Mouse (Mus musculus) lung, adult 2 months (tissue): ENCODE data around the gene Elmo3. TPM values are rescaled to one million over a fixed set of nuclear protein-coding genes. Genes with fewer than 3 reads are reported as not detected.

Source experiments
- DNase-seq: peaks from one replicate; pipeline ENCODE4 v3.0.0; 2022
- H3K4me1 ChIP-seq: fragments of 200-500 bp; 2 replicates; pipeline ENCODE4 v1.6.1; 2011; ENCODE audit warnings: low read length; ENCODE audit not compliant: control insufficient read depth, insufficient read depth
- H3K4me3 ChIP-seq: fragments of 200-500 bp; replicated peaks from 2 replicates; pipeline ENCODE3; 2011; ENCODE audit warnings: low read depth, mild to moderate bottlenecking, control low read depth, low read length; ENCODE audit errors: extremely low read depth
- CTCF ChIP-seq: fragments of 200-500 bp; IDR thresholded peaks from 2 replicates; pipeline ENCODE4 v1.5.1; 2011; ENCODE audit warnings: mild to moderate bottlenecking, low read length, control low read depth; ENCODE audit not compliant: insufficient read depth
- POLR2A ChIP-seq: fragments of 200-500 bp; IDR thresholded peaks from 2 replicates; pipeline ENCODE4 v1.6.1; 2011; ENCODE audit warnings: low read depth, mild to moderate bottlenecking, control low read depth, low read length, borderline replicate concordance; ENCODE audit errors: extremely low read depth
- WGBS: fragments of 180-500 bp; shearing (Covaris S2); methylation state at CpG from one replicate; pipeline ENCODE4 v1.1.7; 2018; 5-methylcytosine and 5-hydroxymethylcytosine counted together
- polyA plus RNA-seq: library from polyadenylated mRNA; depleted of rRNA; stranded (reverse); fragments of >200 nt; gene quantifications from 2 replicates; pipeline ENCODE4 v1.2.3, GENCODE M21; 2012

Elmo3 gene
- polyA plus RNA-seq, 1 experiment = 50.3 TPM

GRCm38 (mm10) chr8:105338992-105339391, 33.6 kb downstream of the Elmo3 start:
- H3K4me1 ChIP-seq = peaks cover 27% of the 10 kb centered on the region
- no peak for DNase-seq

GRCm38 (mm10) chr8:105339886-105340635, 34.7 kb downstream of the Elmo3 start:
- DNase-seq = peak; percentile 77
- Histone ChIP-seq H3K4me1 (peaks cover 33% of the 10 kb centered on the region), H3K4me3 (no peak overlapping the region)
- TF ChIP-seq POLR2A (peak; percentile 35; the same call in 1 of the 2 replicates), CTCF (no peak)
- 23% methylated on average over 6 of the region's 6 CpGs for WGBS

More at GRCm38 (mm10) chr8:105338992-105339391, 33.6 kb downstream of the Elmo3 start:
- TF ChIP-seq POLR2A (no peak), CTCF (no peak)
- H3K4me3 ChIP-seq = no peak overlapping the region
- WGBS = 36% methylated on average over 4 of the region's 4 CpGs

- no peak overlapping the region for H3K4me3 ChIP-seq
- H3K4me1 ChIP-seq = peaks cover 40% of the 10 kb centered on the region
- 40% methylated on average over 8 of the region's 8 CpGs for WGBS
- peak; percentile 52 for DNase-seq
- TF ChIP-seq POLR2A (no peak), CTCF (no peak)
Measured at GRCm38 (mm10) chr8:105341399-105341798, 36.0 kb downstream of the Elmo3 start.

- DNase-seq = no peak
- TF ChIP-seq CTCF = no peak
- no peak for TF ChIP-seq POLR2A
- no peak overlapping the region for H3K4me3 ChIP-seq
- peaks cover 40% of the 10 kb centered on the region for H3K4me1 ChIP-seq
- 59% methylated on average over 4 of the region's 4 CpGs for WGBS
Measured at GRCm38 (mm10) chr8:105342768-105343167, 37.4 kb downstream of the Elmo3 start.

- no peak for TF ChIP-seq POLR2A
- peak; percentile 37 for DNase-seq
- H3K4me1 ChIP-seq = peaks cover 40% of the 10 kb centered on the region
- H3K4me3 ChIP-seq = no peak overlapping the region
- WGBS = 43% methylated on average over 8 of the region's 8 CpGs
Measured at GRCm38 (mm10) chr8:105343791-105344574, 38.6 kb downstream of the Elmo3 start.

- peak; percentile 44 for DNase-seq
- peaks cover 29% of the 10 kb centered on the region for H3K4me1 ChIP-seq
- no peak for TF ChIP-seq POLR2A
- no peak for TF ChIP-seq CTCF
- 11% methylated on average over 7 of the region's 7 CpGs for WGBS
- peak overlapping the region; percentile 28 for H3K4me3 ChIP-seq
Measured at GRCm38 (mm10) chr8:105345061-105345975, 39.9 kb downstream of the Elmo3 start.

- peak; percentile 86 for DNase-seq
- Histone ChIP-seq H3K4me3 (peak overlapping the region; percentile 92), H3K4me1 (peaks cover 17% of the 10 kb centered on the region)
- TF ChIP-seq CTCF (no peak), POLR2A (peak; percentile 41; the same call in 1 of the 2 replicates)
- 3% methylated on average over 34 of the region's 34 CpGs for WGBS
Measured at GRCm38 (mm10) chr8:105346611-105347427, 41.4 kb downstream of the Elmo3 start.

- TF ChIP-seq POLR2A (peak; percentile 92), CTCF (no peak)
- H3K4me3 ChIP-seq = peak within 1 kb of the TSS; percentile 92
- peaks cover 17% of the 10 kb centered on the region for H3K4me1 ChIP-seq
- 1% methylated on average over 53 of the region's 53 CpGs for WGBS
- DNase-seq = peak; percentile 91
Measured at GRCm38 (mm10) chr8:105347428-105348221, 42.2 kb downstream of the Elmo3 start, which contains the start of gene Fhod1. TSS of gene Fhod1 (minus strand) at chr8:105347953.
